Mouse (Mus musculus) Patski (cell line): ENCODE measurements at regions not wholly inside any gene's neighbourhood (a gene's known extent, or its start where the extent isn't known, plus 50 kb on each side); places are given as distances from the start of the nearest gene placed in this dataset.

Source experiments
- ATAC-seq: fragments of 100-300 bp; one replicate; pipeline ENCODE4 v1.8.0; 2021
- CTCF ChIA-PET: fragments of 350-600 bp; sonication (Branson Sonifier 250); formaldehyde crosslinking; loops from one replicate; lab custom pipeline; 2022; ENCODE audit warnings: inconsistent platforms; lab: Charles Lee
- POLR2A ChIA-PET: fragments of 350-600 bp; sonication (Branson Sonifier 250); formaldehyde crosslinking; loops from one replicate; lab custom pipeline; 2022; ENCODE audit warnings: antibody characterized with exemption, inconsistent platforms; lab: Charles Lee
- DNase-seq: peaks from one replicate; pipeline ENCODE4 v3.0.0-alpha.2; 2011; ENCODE audit warnings: low read depth, low spot score
- H3K27me3 ChIP-seq: fragments of 371-371 bp; one replicate; pipeline ENCODE4 v1.5.1; 2021
- CTCF ChIP-seq: fragments of 100-300 bp; IDR thresholded peaks from one replicate; pipeline ENCODE4 v1.5.1; 2021
- in situ Hi-C: fragments of 300-500 bp; cut with MboI; formaldehyde crosslinking; loops from 3 replicates; pipeline ENCODE4 v1.11.1; 2018; ENCODE audit warnings: low pct_unique_long_range_greater_than_20kb, mixed read lengths

- H3K27me3 ChIP-seq, result peaks cover 3% of the 10 kb centered on the region
- POLR2A ChIA-PET, result no interaction called here
- CTCF ChIA-PET, result no interaction called here
- in situ Hi-C loops, result no loop called here
- DNase-seq (no peak), ATAC-seq (no peak)
- no peak for TF ChIP-seq CTCF
Measured at GRCm38 (mm10) chr12:104607410-104607809, 134.3 kb upstream of the Gsc start.

- ATAC-seq (no peak), DNase-seq (no peak)
- in situ Hi-C loops, result no loop called here
- POLR2A ChIA-PET, result no interaction called here
- peaks cover 3% of the 10 kb centered on the region for H3K27me3 ChIP-seq
- CTCF ChIA-PET, result no interaction called here
- TF ChIP-seq CTCF, result no peak
Measured at GRCm38 (mm10) chr12:104605535-104606399, 132.6 kb upstream of the Gsc start.

- H3K27me3 ChIP-seq, result peaks cover 22% of the 10 kb centered on the region
- ATAC-seq, result no peak
- in situ Hi-C loops, result no loop called here
- ChIA-PET CTCF (no interaction called here), POLR2A (no interaction called here)
- DNase-seq, result no peak
- TF ChIP-seq CTCF, result no peak
Measured at GRCm38 (mm10) chr12:104598056-104598455, 124.9 kb upstream of the Gsc start.

- H3K27me3 ChIP-seq, result peaks cover 32% of the 10 kb centered on the region
- ChIA-PET CTCF (no interaction called here), POLR2A (no interaction called here)
- no peak for ATAC-seq
- in situ Hi-C loops, result no loop called here
- no peak for TF ChIP-seq CTCF
- DNase-seq, result no peak
Measured at GRCm38 (mm10) chr12:104593526-104594155, 120.5 kb upstream of the Gsc start.

- ATAC-seq, result no peak
- POLR2A ChIA-PET, result interaction anchor here (0.6 kb wide), 2 partner anchors 42 to 336 kb away, joined by 3 read pairs; no protein-coding TSS in a partner anchor
- in situ Hi-C loops, result no loop called here
Measured at GRCm38 (mm10) chr12:104592791-104593525, 119.8 kb upstream of the Gsc start.

GRCm38 (mm10) chr12:104591571-104591970 lies 118.4 kb upstream of the Gsc start:
- ChIA-PET CTCF (no interaction called here), POLR2A (no interaction called here)
- DNase-seq, result no peak
- in situ Hi-C loops, result no loop called here
- no peak for ATAC-seq
- no peak for TF ChIP-seq CTCF
- H3K27me3 ChIP-seq, result peaks cover 37% of the 10 kb centered on the region

More at GRCm38 (mm10) chr12:104592791-104593525, 119.8 kb upstream of the Gsc start:
- no peak for DNase-seq
- peaks cover 32% of the 10 kb centered on the region for H3K27me3 ChIP-seq
- CTCF ChIA-PET, result no interaction called here
- TF ChIP-seq CTCF, result no peak

GRCm38 (mm10) chr12:104590291-104590690 lies 117.2 kb upstream of the Gsc start:
- no peak for TF ChIP-seq CTCF
- DNase-seq (no peak), ATAC-seq (no peak)
- peaks cover 42% of the 10 kb centered on the region for H3K27me3 ChIP-seq
- in situ Hi-C loops, result no loop called here
- ChIA-PET POLR2A (no interaction called here), CTCF (no interaction called here)

GRCm38 (mm10) chr12:104584408-104584807 lies 111.3 kb upstream of the Gsc start:
- ATAC-seq (no peak), DNase-seq (no peak)
- CTCF ChIA-PET, result no interaction called here
- H3K27me3 ChIP-seq, result peaks cover 59% of the 10 kb centered on the region
- in situ Hi-C loops, result no loop called here
- POLR2A ChIA-PET, result no interaction called here
- no peak for TF ChIP-seq CTCF

GRCm38 (mm10) chr12:104580796-104581195 lies 107.7 kb upstream of the Gsc start:
- ChIA-PET POLR2A (no interaction called here), CTCF (no interaction called here)
- no peak for ATAC-seq
- no peak for TF ChIP-seq CTCF
- no peak for DNase-seq
- peaks cover 66% of the 10 kb centered on the region for H3K27me3 ChIP-seq
- in situ Hi-C loops, result no loop called here

GRCm38 (mm10) chr12:104567622-104568021 lies 94.5 kb upstream of the Gsc start:
- H3K27me3 ChIP-seq, result no peaks in the 10 kb centered on the region
- ATAC-seq, result no peak
- no peak for DNase-seq
- ChIA-PET POLR2A (no interaction called here), CTCF (no interaction called here)
- in situ Hi-C loops, result loop anchor here (25.0 kb wide), 1 partner anchor 370 kb away; no protein-coding TSS in a partner anchor
- no peak for TF ChIP-seq CTCF
